Mouse (Mus musculus) midbrain, embryonic 11.5 days (tissue): Measurements from ENCODE around the gene Vps35l. TPM values are rescaled to one million over a fixed set of nuclear protein-coding genes. Genes with fewer than 3 reads are reported as not detected.

Experiments used
- ATAC-seq: fragments of 200-750 bp; cut with Nextera tagmentation; 2 replicates; pipeline ENCODE4 v1.8.0; 2017; ENCODE audit warnings: moderate TSS enrichment, moderate library complexity; ENCODE audit not compliant: low FRiP score
- DNase-seq: peaks from one replicate; pipeline ENCODE4 v3.0.0; 2015; ENCODE audit warnings: low spot score; ENCODE audit errors: missing footprints
- H3K27ac ChIP-seq: fragments of 300-500 bp; sonication (generic); 2 replicates; pipeline ENCODE4 v1.5.1; 2014; ENCODE audit warnings: low read depth, low read length
- H3K27me3 ChIP-seq: fragments of 300-500 bp; sonication (generic); 2 replicates; pipeline ENCODE4 v1.6.1; 2014; ENCODE audit warnings: mild to moderate bottlenecking, low read length, moderate library complexity, mixed read lengths; ENCODE audit not compliant: control insufficient read depth, insufficient read depth
- H3K36me3 ChIP-seq: fragments of 300-500 bp; sonication (generic); 2 replicates; pipeline ENCODE4 v1.6.1; 2014; ENCODE audit warnings: mild to moderate bottlenecking, low read length, moderate library complexity, mixed read lengths; ENCODE audit not compliant: control insufficient read depth, insufficient read depth
- H3K4me1 ChIP-seq: fragments of 300-500 bp; sonication (generic); 2 replicates; pipeline ENCODE4 v1.6.1; 2014; ENCODE audit warnings: low read length; ENCODE audit not compliant: control insufficient read depth, insufficient read depth
- H3K4me2 ChIP-seq: fragments of 300-500 bp; sonication (generic); 2 replicates; pipeline ENCODE4 v1.6.1; 2014; ENCODE audit warnings: mild to moderate bottlenecking, moderate library complexity
- H3K4me3 ChIP-seq: fragments of 300-500 bp; sonication (generic); 2 replicates; pipeline ENCODE4 v1.5.1; 2014; ENCODE audit warnings: low read depth, low read length
- H3K9ac ChIP-seq: fragments of 300-500 bp; sonication (generic); 2 replicates; pipeline ENCODE4 v1.6.1; 2014; ENCODE audit warnings: low read length
- H3K9me3 ChIP-seq: fragments of 300-500 bp; sonication (generic); 2 replicates; pipeline ENCODE4 v1.6.1; 2016; ENCODE audit warnings: low read length; ENCODE audit not compliant: control insufficient read depth
- WGBS: fragments of 180-500 bp; shearing (Covaris S2); extraction: QIAGEN DNeasy Blood & Tissue Kit; methylation state at CpG from one replicate; pipeline ENCODE4 v1.1.7; 2014; 5-methylcytosine and 5-hydroxymethylcytosine counted together
- polyA plus RNA-seq: library from polyadenylated mRNA; unstranded; fragments of >200 nt; fragmentation: Nextera tagmentation; extraction: Ambion mirVana; gene quantifications from 2 replicates; pipeline ENCODE4 v1.2.1, GENCODE M21; 2014

Vps35l gene
- polyA plus RNA-seq, 1 experiment from 2014 or later = 74.2 TPM

- DNase-seq (no peak), ATAC-seq (no peak)
- H3K9ac ChIP-seq = no peak overlapping the region
- H3K9me3 ChIP-seq = no peaks in the 10 kb centered on the region
- 0 out of 2 replicates have a peak, but pooled peaks cover 7% of the 10 kb centered on the region for H3K36me3 ChIP-seq
- H3K4me1 ChIP-seq = no peaks in the 10 kb centered on the region
- no peak overlapping the region for H3K4me3 ChIP-seq
- H3K27ac ChIP-seq = no peak overlapping the region
- WGBS = 87% methylated on average over 7 of the region's 7 CpGs
- H3K4me2 ChIP-seq = no peak overlapping the region
- H3K27me3 ChIP-seq = no peaks in the 10 kb centered on the region
Observed at GRCm38 (mm10) chr7:118797600-118797999, 57.6 kb downstream of the Vps35l start.

- peak; percentile 19 for DNase-seq
- H3K36me3 ChIP-seq = 0 out of 2 replicates have a peak, but pooled peaks cover 7% of the 10 kb centered on the region
- ATAC-seq = no peak
Observed at GRCm38 (mm10) chr7:118798105-118798570, 58.1 kb downstream of the Vps35l start.

DNA sequence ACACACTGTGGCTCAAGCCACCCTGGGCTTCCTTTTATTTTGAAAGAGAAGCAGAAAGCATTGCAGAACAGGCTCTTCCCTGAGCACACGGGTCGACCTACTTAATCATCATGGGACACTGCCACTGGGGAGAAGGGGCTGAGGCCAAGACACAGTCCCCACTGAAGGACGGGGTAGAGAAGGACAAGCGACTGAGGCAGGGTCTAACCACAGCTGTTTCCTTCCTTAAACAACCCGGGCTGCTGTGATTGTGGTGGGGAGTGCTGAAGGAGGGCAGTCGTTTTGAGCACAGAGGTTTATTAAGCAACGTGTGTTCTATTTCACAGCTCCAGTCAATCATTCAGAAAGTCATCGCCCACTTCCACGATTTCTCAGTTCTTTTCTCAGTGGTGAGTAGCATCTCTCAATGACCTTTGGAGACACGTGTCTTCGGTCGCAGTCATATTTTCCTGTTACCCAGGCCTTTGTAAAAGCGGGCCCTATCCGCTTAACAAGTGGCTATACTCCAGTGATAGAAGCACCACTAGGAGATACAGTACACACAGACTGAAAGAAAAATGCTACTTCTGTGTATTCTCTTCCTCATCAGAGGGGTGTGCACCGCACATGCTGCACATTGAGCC lies 60.2 kb downstream of the Vps35l start:
- H3K4me1 ChIP-seq = no peaks in the 10 kb centered on the region
- H3K4me2 ChIP-seq = no peak overlapping the region
- H3K36me3 ChIP-seq = 0 out of 2 replicates have a peak, but pooled peaks cover 7% of the 10 kb centered on the region
- ATAC-seq (no peak), DNase-seq (peak; percentile 53)
- WGBS = 90% methylated on average over 15 of the region's 15 CpGs
- H3K27ac ChIP-seq = no peak overlapping the region
- no peaks in the 10 kb centered on the region for H3K9me3 ChIP-seq
- H3K4me3 ChIP-seq = no peak overlapping the region
- no peaks in the 10 kb centered on the region for H3K27me3 ChIP-seq
- H3K9ac ChIP-seq = no peak overlapping the region

More at GRCm38 (mm10) chr7:118798105-118798570, 58.1 kb downstream of the Vps35l start:
- Histone ChIP-seq H3K9ac (no peak overlapping the region), H3K9me3 (no peaks in the 10 kb centered on the region), H3K4me1 (no peaks in the 10 kb centered on the region), H3K27ac (no peak overlapping the region), H3K4me2 (no peak overlapping the region), H3K4me3 (no peak overlapping the region), H3K27me3 (no peaks in the 10 kb centered on the region)
- WGBS = 84% methylated on average over 6 of the region's 6 CpGs

GRCm38 (mm10) chr7:118801791-118802190 lies 61.8 kb downstream of the Vps35l start:
- Histone ChIP-seq H3K4me3 (no peak overlapping the region), H3K4me2 (no peak overlapping the region), H3K9ac (no peak overlapping the region), H3K36me3 (0 out of 2 replicates have a peak, but pooled peaks cover 5% of the 10 kb centered on the region), H3K27ac (no peak overlapping the region), H3K4me1 (no peaks in the 10 kb centered on the region), H3K27me3 (no peaks in the 10 kb centered on the region), H3K9me3 (no peaks in the 10 kb centered on the region)
- ATAC-seq (no peak), DNase-seq (no peak)
- over 99% methylated on average over 3 of the region's 3 CpGs for WGBS

- H3K4me3 ChIP-seq = no peak overlapping the region
- 95% methylated on average over 8 of the region's 8 CpGs for WGBS
- H3K9me3 ChIP-seq = no peaks in the 10 kb centered on the region
- no peak for DNase-seq
- H3K27ac ChIP-seq = no peak overlapping the region
- no peak for ATAC-seq
- H3K9ac ChIP-seq = no peak overlapping the region
- H3K27me3 ChIP-seq = no peaks in the 10 kb centered on the region
- no peak overlapping the region for H3K4me2 ChIP-seq
- 0 out of 2 replicates have a peak, but pooled peaks cover 5% of the 10 kb centered on the region for H3K36me3 ChIP-seq
- no peaks in the 10 kb centered on the region for H3K4me1 ChIP-seq
Observed at GRCm38 (mm10) chr7:118803425-118803824, 63.4 kb downstream of the Vps35l start.

GRCm38 (mm10) chr7:118806631-118807411 lies 66.8 kb downstream of the Vps35l start:
- Histone ChIP-seq H3K4me2 (no peak overlapping the region), H3K27ac (peak overlapping the region; percentile 32), H3K4me1 (no peaks in the 10 kb centered on the region), H3K36me3 (no peaks in the 10 kb centered on the region), H3K9ac (no peak overlapping the region), H3K27me3 (no peaks in the 10 kb centered on the region), H3K9me3 (no peaks in the 10 kb centered on the region), H3K4me3 (no peak overlapping the region)
- peak; percentile 75 for ATAC-seq
- 67% methylated on average over 16 of the region's 16 CpGs for WGBS
- peak; percentile 77 for DNase-seq

DNA sequence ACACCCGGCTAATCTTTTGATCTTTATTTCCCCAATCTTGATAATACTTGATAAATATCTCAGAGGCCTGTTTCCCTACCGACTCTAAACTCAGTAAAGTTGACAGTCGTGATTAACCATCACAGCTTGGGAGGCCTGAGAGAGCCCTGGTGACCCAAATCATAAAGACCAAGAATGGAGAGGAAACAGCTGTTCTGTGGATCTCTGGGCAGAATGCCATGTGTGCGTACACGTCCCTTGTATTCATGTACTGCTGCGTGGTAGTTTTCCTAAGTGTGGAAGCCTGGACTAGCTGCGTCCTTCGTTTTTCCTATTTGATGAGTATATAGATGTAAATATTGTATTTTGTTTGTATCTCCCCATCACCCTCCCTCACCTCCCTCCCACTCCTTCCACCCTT lies 67.9 kb downstream of the Vps35l start:
- H3K4me2 ChIP-seq = no peak overlapping the region
- WGBS = 94% methylated on average over 8 of the region's 8 CpGs
- H3K27me3 ChIP-seq = no peaks in the 10 kb centered on the region
- ATAC-seq = no peak
- no peaks in the 10 kb centered on the region for H3K9me3 ChIP-seq
- DNase-seq = no peak
- no peaks in the 10 kb centered on the region for H3K36me3 ChIP-seq
- H3K4me3 ChIP-seq = no peak overlapping the region
- H3K27ac ChIP-seq = no peak overlapping the region
- H3K9ac ChIP-seq = no peak overlapping the region
- H3K4me1 ChIP-seq = no peaks in the 10 kb centered on the region

GRCm38 (mm10) chr7:118811407-118812106 lies 71.5 kb downstream of the Vps35l start:
- Histone ChIP-seq H3K9me3 (no peaks in the 10 kb centered on the region), H3K36me3 (no peaks in the 10 kb centered on the region), H3K9ac (no peak overlapping the region), H3K27ac (no peak overlapping the region), H3K4me2 (no peak overlapping the region), H3K4me1 (no peaks in the 10 kb centered on the region), H3K27me3 (no peaks in the 10 kb centered on the region), H3K4me3 (no peak overlapping the region)
- ATAC-seq = no peak
- DNase-seq = peak; percentile 2
- 90% methylated on average over 12 of the region's 12 CpGs for WGBS
